Mouse (Mus musculus) brain, embryonic 14.5 days (tissue): Measurements from ENCODE around the gene Igf1r.

ENCODE experiments used
- CTCF ChIP-seq: fragments of 200-500 bp; IDR thresholded peaks from 2 replicates; pipeline ENCODE4 v1.5.1; 2012; ENCODE audit warnings: inconsistent platforms, mild to moderate bottlenecking, moderate library complexity, borderline replicate concordance; ENCODE audit not compliant: insufficient read depth, insufficient read length; ENCODE audit errors: extremely low read depth
- POLR2A ChIP-seq: fragments of 200-500 bp; IDR thresholded peaks from 2 replicates; pipeline ENCODE4 v1.6.1; 2012; ENCODE audit warnings: mild to moderate bottlenecking, inconsistent platforms, borderline replicate concordance; ENCODE audit not compliant: poor library complexity, insufficient read depth, insufficient read length, severe bottlenecking; ENCODE audit errors: extremely low read depth

GRCm38 (mm10) chr7:68239220-68239827, 286.7 kb downstream of the Igf1r start:
- TF ChIP-seq CTCF = no peak
- no peak for TF ChIP-seq POLR2A
